Mouse (Mus musculus) lung, embryonic 16.5 days (tissue): ENCODE measurements around the gene Ell. TPM values are rescaled to one million over a fixed set of nuclear protein-coding genes. Genes with fewer than 3 reads are reported as not detected.

Source experiments
- ATAC-seq: fragments of 200-750 bp; cut with Nextera tagmentation; 2 replicates; pipeline ENCODE4 v1.8.0; 2017; ENCODE audit warnings: low read depth, mild to moderate bottlenecking, moderate library complexity
- H3K27ac ChIP-seq: fragments of 300-500 bp; sonication (generic); 2 replicates; pipeline ENCODE4 v1.5.1; 2014; ENCODE audit warnings: mild to moderate bottlenecking, control low read depth, low read length
- H3K27me3 ChIP-seq: fragments of 300-500 bp; sonication (generic); 2 replicates; pipeline ENCODE4 v1.6.1; 2014; ENCODE audit warnings: low read depth, low read length, mixed read lengths; ENCODE audit not compliant: control insufficient read depth, insufficient read depth
- H3K36me3 ChIP-seq: fragments of 300-500 bp; sonication (generic); 2 replicates; pipeline ENCODE4 v1.6.1; 2014; ENCODE audit warnings: low read length; ENCODE audit not compliant: control insufficient read depth, insufficient read depth
- H3K4me1 ChIP-seq: fragments of 300-500 bp; sonication (generic); replicated peaks from 2 replicates; pipeline ENCODE4 v1.6.1; 2014; ENCODE audit warnings: low read length, mixed read lengths; ENCODE audit not compliant: control insufficient read depth, insufficient read depth
- H3K4me2 ChIP-seq: fragments of 300-500 bp; sonication (generic); 2 replicates; pipeline ENCODE4 v1.6.1; 2014; ENCODE audit warnings: low read depth, low read length, control low read depth
- H3K4me3 ChIP-seq: fragments of 300-500 bp; sonication (generic); 2 replicates; pipeline ENCODE4 v1.5.1; 2014; ENCODE audit warnings: mild to moderate bottlenecking, low read length, control low read depth
- H3K9ac ChIP-seq: fragments of 300-500 bp; sonication (generic); 2 replicates; pipeline ENCODE4 v1.6.1; 2014; ENCODE audit warnings: low read length, control low read depth
- H3K9me3 ChIP-seq: fragments of 300-500 bp; sonication (generic); 2 replicates; pipeline ENCODE4 v1.6.1; 2016; ENCODE audit warnings: low read length; ENCODE audit not compliant: control insufficient read depth
- WGBS: fragments of 180-500 bp; shearing (Covaris S2); extraction: QIAGEN DNeasy Blood & Tissue Kit; methylation state at CpG from one replicate; pipeline ENCODE4 v1.1.7; 2014; 5-methylcytosine and 5-hydroxymethylcytosine counted together
- polyA plus RNA-seq: library from polyadenylated mRNA; unstranded; fragments of >200 nt; fragmentation: Nextera tagmentation; extraction: Ambion mirVana; gene quantifications from 2 replicates; pipeline ENCODE4 v1.2.1, GENCODE M21; 2015

The Ell gene
- polyA plus RNA-seq, 1 experiment from 2014 or later = 21.4 TPM

DNA sequence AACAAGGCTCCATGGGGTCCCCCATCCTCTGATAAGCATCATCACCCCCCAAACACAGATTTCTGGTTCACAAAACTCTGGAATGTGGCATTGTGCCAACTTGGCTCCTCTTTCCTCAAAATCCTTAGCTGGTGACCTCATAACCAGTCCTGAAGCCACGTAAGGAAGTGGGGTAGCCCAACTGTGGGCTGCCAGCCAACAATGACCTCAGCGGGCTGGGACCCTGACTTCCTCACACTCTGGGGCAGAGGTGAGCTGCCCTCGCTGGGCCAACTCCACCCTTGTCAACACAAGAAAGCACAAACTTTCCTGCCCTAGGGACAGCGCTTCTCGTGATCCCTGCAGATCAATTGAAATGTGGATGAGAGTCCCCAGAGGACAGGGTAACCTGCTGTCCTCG, 94.8 kb downstream of the Ell start:
- Histone ChIP-seq H3K27ac (no peak overlapping the region), H3K4me1 (peaks cover 23% of the 10 kb centered on the region)

GRCm38 (mm10) chr8:70635527-70635926, 96.3 kb downstream of the Ell start:
- no peaks in the 10 kb centered on the region for H3K27me3 ChIP-seq
- H3K36me3 ChIP-seq = no peaks in the 10 kb centered on the region
- H3K4me1 ChIP-seq = peaks cover 17% of the 10 kb centered on the region
- H3K27ac ChIP-seq = no peak overlapping the region
- no peak overlapping the region for H3K4me3 ChIP-seq
- WGBS = 77% methylated on average over 6 of the region's 6 CpGs
- no peaks in the 10 kb centered on the region for H3K9me3 ChIP-seq
- H3K9ac ChIP-seq = no peak overlapping the region
- H3K4me2 ChIP-seq = no peak overlapping the region
- ATAC-seq = no peak

More for the DNA sequence above, 94.8 kb downstream of the Ell start:
- no peaks in the 10 kb centered on the region for H3K36me3 ChIP-seq
- no peak overlapping the region for H3K4me2 ChIP-seq
- 29% methylated on average over 6 of the region's 6 CpGs for WGBS
- H3K27me3 ChIP-seq = no peaks in the 10 kb centered on the region
- ATAC-seq = no peak
- H3K4me3 ChIP-seq = no peak overlapping the region
- no peaks in the 10 kb centered on the region for H3K9me3 ChIP-seq
- H3K9ac ChIP-seq = peak overlapping the region; percentile 39; the same call in 1 of the 2 replicates

DNA sequence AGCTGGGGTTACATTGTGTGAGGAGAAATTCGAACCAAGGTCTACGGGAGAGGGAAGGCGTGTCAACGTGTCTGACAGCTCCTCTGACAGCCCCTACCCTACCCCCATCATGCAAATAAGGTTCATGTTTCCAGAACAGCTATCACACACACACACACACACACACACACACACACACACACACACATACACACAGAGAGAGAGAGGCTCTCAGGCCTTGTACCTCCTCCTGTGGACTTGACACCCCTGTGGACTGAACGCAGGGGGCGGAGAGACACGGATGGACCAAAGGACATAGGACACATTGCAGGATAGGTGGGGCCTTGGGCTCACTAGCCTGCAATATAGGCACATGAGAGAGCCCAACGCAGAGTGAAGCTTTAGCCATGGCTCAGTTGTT, 97.6 kb downstream of the Ell start:
- no peaks in the 10 kb centered on the region for H3K9me3 ChIP-seq
- 53% methylated on average over 8 of the region's 8 CpGs for WGBS
- H3K9ac ChIP-seq = no peak overlapping the region
- no peak overlapping the region for H3K4me3 ChIP-seq
- no peaks in the 10 kb centered on the region for H3K27me3 ChIP-seq
- no peaks in the 10 kb centered on the region for H3K36me3 ChIP-seq
- H3K27ac ChIP-seq = no peak overlapping the region
- peaks cover 7% of the 10 kb centered on the region for H3K4me1 ChIP-seq
- ATAC-seq = no peak
- no peak overlapping the region for H3K4me2 ChIP-seq

DNA sequence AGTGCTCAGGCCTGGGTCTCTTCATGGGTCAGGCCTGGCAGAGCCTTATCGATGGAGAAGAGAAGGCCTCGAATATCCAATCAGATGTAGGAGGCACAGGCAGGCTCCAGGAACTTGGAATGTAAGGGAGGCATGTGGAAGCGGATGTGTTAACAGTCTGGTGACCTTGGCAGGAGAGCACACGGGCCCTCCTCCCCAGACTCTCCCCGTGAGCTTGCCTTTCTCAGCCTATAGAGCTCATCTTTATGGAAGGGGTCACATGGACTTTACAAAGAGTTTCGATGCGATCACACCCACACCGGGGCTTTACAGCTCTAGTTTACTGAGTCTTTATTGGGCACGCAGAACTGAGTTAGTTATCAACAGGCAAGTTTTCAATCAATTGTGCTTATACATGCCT, 99.5 kb downstream of the Ell start:
- Histone ChIP-seq H3K9me3 (no peaks in the 10 kb centered on the region), H3K4me2 (no peak overlapping the region), H3K9ac (no peak overlapping the region), H3K36me3 (no peaks in the 10 kb centered on the region), H3K4me3 (no peak overlapping the region), H3K4me1 (peaks cover 7% of the 10 kb centered on the region), H3K27ac (no peak overlapping the region), H3K27me3 (no peaks in the 10 kb centered on the region)
- ATAC-seq = no peak
- 59% methylated on average over 9 of the region's 9 CpGs for WGBS

Other genes with a start within 250 kb of the Ell start
- gene Ddx49, start 237.0 kb upstream of the Ell start, polyA plus RNA-seq = 39.6 and 44.8 TPM in 2 replicates
- gene Cope, start 236.9 kb upstream of the Ell start, polyA plus RNA-seq = 325 and 349 TPM in 2 replicates
- gene Cers1, start 223.7 kb upstream of the Ell start, polyA plus RNA-seq = 2.4 and 3.0 TPM in 2 replicates
- 0.40 and 1.4 TPM in 2 replicates for gene Gdf1, start 209.6 kb upstream of the Ell start, polyA plus RNA-seq
- gene Upf1, start 186.2 kb upstream of the Ell start, polyA plus RNA-seq = 8.7 and 10.5 TPM in 2 replicates
- gene Comp, start 165.9 kb upstream of the Ell start, polyA plus RNA-seq = 0.68 and 0.75 TPM in 2 replicates
- 13.9 and 15.4 TPM in 2 replicates for gene Crtc1, start 99.9 kb upstream of the Ell start, polyA plus RNA-seq
- 28.8 and 29.4 TPM in 2 replicates for gene Klhl26, start 62.5 kb upstream of the Ell start, polyA plus RNA-seq
- gene Tmem59l, start 52.1 kb upstream of the Ell start, polyA plus RNA-seq = 5.6 and 7.0 TPM in 2 replicates
- gene Crlf1, start 46.3 kb upstream of the Ell start, polyA plus RNA-seq = 166 and 169 TPM in 2 replicates
- gene Rex1bd, start 32.7 kb upstream of the Ell start, polyA plus RNA-seq = 125 and 133 TPM in 2 replicates
- gene Uba52, start 28.7 kb upstream of the Ell start, polyA plus RNA-seq = 917 and 987 TPM in 2 replicates
- 300 and 319 TPM in 2 replicates for gene Fkbp8, start 11.7 kb upstream of the Ell start, polyA plus RNA-seq
- gene Kxd1, start 11.5 kb upstream of the Ell start, polyA plus RNA-seq = 54.0 and 55.3 TPM in 2 replicates
- 118 and 121 TPM in 2 replicates for gene Isyna1, start 54.9 kb downstream of the Ell start, polyA plus RNA-seq
- gene Ssbp4, start 69.4 kb downstream of the Ell start, polyA plus RNA-seq = 106 and 108 TPM in 2 replicates
- gene Lrrc25, start 76.7 kb downstream of the Ell start, polyA plus RNA-seq = 2.0 and 3.2 TPM in 2 replicates
- gene Gdf15, start 93.0 kb downstream of the Ell start, polyA plus RNA-seq = 0.45 and 0.60 TPM in 2 replicates
- gene Pgpep1, start 120.9 kb downstream of the Ell start, polyA plus RNA-seq = 43.6 and 46.7 TPM in 2 replicates
- gene Lsm4, start 133.8 kb downstream of the Ell start, polyA plus RNA-seq = 197 and 214 TPM in 2 replicates
- 26.2 and 28.8 TPM in 2 replicates for gene Jund, start 159.5 kb downstream of the Ell start, polyA plus RNA-seq
- gene Iqcn, start 164.0 kb downstream of the Ell start, polyA plus RNA-seq = not detected in 2 replicates
- 0.26 TPM in 1 of 2 replicates, not detected in the other for gene Gm3336, start 179.1 kb downstream of the Ell start, polyA plus RNA-seq
- gene Pde4c, start 184.3 kb downstream of the Ell start, polyA plus RNA-seq = 0.10 and 0.19 TPM in 2 replicates
- 14.8 and 16.2 TPM in 2 replicates for gene Rab3a, start 215.2 kb downstream of the Ell start, polyA plus RNA-seq
- 37.1 and 39.2 TPM in 2 replicates for gene Mpv17l2, start 221.5 kb downstream of the Ell start, polyA plus RNA-seq
- 56.0 and 56.8 TPM in 2 replicates for gene Pik3r2, start 237.3 kb downstream of the Ell start, polyA plus RNA-seq